8 mouse cellular contexts compared by ENCODE assay signal in the genomic region with DNA sequence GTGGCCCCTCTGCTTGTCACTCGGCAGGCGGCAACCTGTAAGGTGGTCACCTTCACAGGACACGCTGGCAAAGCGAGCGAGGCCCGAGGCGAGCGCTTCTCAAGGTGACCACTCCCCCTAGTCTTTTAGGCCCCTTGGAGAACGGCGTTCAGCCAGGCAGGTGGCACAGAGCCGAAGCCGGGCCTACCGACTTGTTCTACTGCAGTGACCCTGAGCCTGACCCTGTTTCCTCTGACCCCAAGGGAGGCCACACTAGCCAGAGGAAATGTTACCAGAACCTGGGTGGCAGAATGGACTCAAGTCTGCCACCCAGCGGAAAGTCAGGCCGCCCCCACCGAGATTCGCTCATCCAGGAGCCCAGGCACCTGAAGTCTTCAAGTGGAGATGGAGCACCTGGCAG.
A peak's percentile ranks its signal among the peaks of the same experiment; 100 is the strongest.
DNase-seq lines count a peak whose midpoint lies in the region; ATAC-seq lines count a peak whose summit lies in the region.

No protein-coding gene starts in this region.

- H3K27ac ChIP-seq in midbrain, embryonic 15.5 days, result 0 out of 2 replicates have a peak overlapping the region, but pooled peaks have one; percentile 1

- H3K27me3 ChIP-seq in midbrain, embryonic 15.5 days (replicated peaks), result 0 out of 2 replicates have a peak, but pooled peaks cover 3% of the 10 kb centered on the region

- H3K9me3 ChIP-seq in midbrain, embryonic 15.5 days, result no peaks in the 10 kb centered on the region

- intact Hi-C loops in heart, postnatal 10 days (cut with DNase I), result loop anchor here (1.0 kb wide), 2 partner anchors 37 to 64 kb away; no protein-coding TSS in a partner anchor
- intact Hi-C loops in left cerebral cortex, postnatal 36 days (cut with DNase I), result loop anchor here (5.0 kb wide), 1 partner anchor 64 kb away; no protein-coding TSS in a partner anchor

- H3K9ac ChIP-seq in midbrain, embryonic 15.5 days, result no peak overlapping the region

- peak; percentile 51 for DNase-seq in cerebellum, adult 11 months
- DNase-seq in cerebellum, postnatal 4 days (ENCODE audit: low spot score in 2 of 2), result no peak
- DNase-seq in B cell, adult 2 months, result peak; percentile 20 to 25
- peak; percentile 76 for DNase-seq in embryo, embryonic 10 days (ENCODE audit: low spot score)
- peak; percentile 36 to 57 for DNase-seq in heart, postnatal 10 days
- peak; percentile 23 for DNase-seq in kidney, postnatal 14 days
- no peak for DNase-seq in left cerebral cortex, postnatal 36 days (ENCODE audit: low spot score in 2 of 2)

- ATAC-seq in midbrain, embryonic 15.5 days (replicated peaks), result no peak

- no peak overlapping the region for H3K4me3 ChIP-seq in midbrain, embryonic 15.5 days

- no peaks in the 10 kb centered on the region for H3K36me3 ChIP-seq in midbrain, embryonic 15.5 days (replicated peaks)

- peak overlapping the region; percentile 32 for H3K4me2 ChIP-seq in midbrain, embryonic 15.5 days

- peaks cover 43% of the 10 kb centered on the region for H3K4me1 ChIP-seq in midbrain, embryonic 15.5 days

- WGBS in midbrain, embryonic 15.5 days, result 7% methylated on average over 17 of the region's 17 CpGs

Comparison
In these comparisons a context has a peak if more than half of its experiments do, and no peak if none do; other contexts are left out.
1. DNase-seq: peak in cerebellum, adult 11 months (single experiment), B cell, adult 2 months (2 of 2), embryo, embryonic 10 days (single experiment), heart, postnatal 10 days (2 of 2) and kidney, postnatal 14 days (single experiment); none in cerebellum, postnatal 4 days (0 of 2) and left cerebral cortex, postnatal 36 days (0 of 2).